Mouse (Mus musculus) midbrain, embryonic 16.5 days (tissue): Measurements from ENCODE around the gene Onecut3. TPM values are rescaled to one million over a fixed set of nuclear protein-coding genes. Genes with fewer than 3 reads are reported as not detected.

ENCODE experiments used
- ATAC-seq: fragments of 200-750 bp; cut with Nextera tagmentation; 2 replicates; pipeline ENCODE4 v1.8.0; 2017; ENCODE audit warnings: moderate TSS enrichment
- H3K27ac ChIP-seq: fragments of 300-500 bp; sonication (generic); 2 replicates; pipeline ENCODE4 v1.5.1; 2014; ENCODE audit warnings: mild to moderate bottlenecking, low read length, mixed read lengths
- H3K27me3 ChIP-seq: fragments of 300-500 bp; sonication (generic); 2 replicates; pipeline ENCODE4 v1.6.1; 2014; ENCODE audit warnings: low read depth, low read length, mixed read lengths; ENCODE audit not compliant: control insufficient read depth, insufficient read depth
- H3K36me3 ChIP-seq: fragments of 300-500 bp; sonication (generic); 2 replicates; pipeline ENCODE4 v1.6.1; 2014; ENCODE audit warnings: mild to moderate bottlenecking, low read length, moderate library complexity, mixed read lengths; ENCODE audit not compliant: control insufficient read depth, insufficient read depth
- H3K4me1 ChIP-seq: fragments of 300-500 bp; sonication (generic); 2 replicates; pipeline ENCODE4 v1.6.1; 2014; ENCODE audit warnings: mild to moderate bottlenecking, low read length, mixed read lengths; ENCODE audit not compliant: control insufficient read depth, insufficient read depth
- H3K4me2 ChIP-seq: fragments of 300-500 bp; sonication (generic); 2 replicates; pipeline ENCODE4 v1.6.1; 2014; ENCODE audit warnings: mild to moderate bottlenecking, low read length, mixed read lengths
- H3K4me3 ChIP-seq: fragments of 300-500 bp; sonication (generic); 2 replicates; pipeline ENCODE4 v1.5.1; 2014; ENCODE audit warnings: low read depth, mild to moderate bottlenecking, low read length, moderate library complexity, mixed read lengths
- H3K9ac ChIP-seq: fragments of 300-500 bp; sonication (generic); 2 replicates; pipeline ENCODE4 v1.6.1; 2014; ENCODE audit warnings: low read depth, low read length, mixed read lengths
- H3K9me3 ChIP-seq: fragments of 300-500 bp; sonication (generic); replicated peaks from 2 replicates; pipeline ENCODE4 v1.6.1; 2014; ENCODE audit warnings: mild to moderate bottlenecking, low read length, mixed read lengths; ENCODE audit not compliant: control insufficient read depth, poor library complexity, severe bottlenecking
- WGBS: fragments of 180-500 bp; shearing (Covaris S2); extraction: QIAGEN DNeasy Blood & Tissue Kit; methylation state at CpG from one replicate; pipeline ENCODE4 v1.1.7; 2014; 5-methylcytosine and 5-hydroxymethylcytosine counted together
- polyA plus RNA-seq: library from polyadenylated mRNA; unstranded; fragments of >200 nt; fragmentation: Nextera tagmentation; extraction: Ambion mirVana; gene quantifications from 2 replicates; pipeline ENCODE4 v1.2.1, GENCODE M21; 2015

The Onecut3 gene
- polyA plus RNA-seq = 1.2 and 1.6 TPM in 2 replicates

GRCm38 (mm10) chr10:80494732-80495131, at the start of gene Onecut3:
Gene Onecut3 (plus strand): TSS chr10:80494835.
- Histone ChIP-seq H3K4me1 (peaks cover 22% of the 10 kb centered on the region), H3K4me2 (peak within 1 kb of the TSS; percentile 70), H3K4me3 (peak within 1 kb of the TSS; percentile 37), H3K9me3 (no peaks in the 10 kb centered on the region), H3K27me3 (peaks cover 87% of the 10 kb centered on the region), H3K36me3 (no peaks in the 10 kb centered on the region), H3K27ac (no peak within 1 kb of the TSS), H3K9ac (peak within 1 kb of the TSS; percentile 45)
- WGBS = 0% methylated on average over 30 of the region's 42 CpGs
- peak; percentile 15; the same call in 1 of the 2 replicates for ATAC-seq

- no peak overlapping the region for H3K4me2 ChIP-seq
- no peak overlapping the region for H3K27ac ChIP-seq
- no peak for ATAC-seq
- H3K9ac ChIP-seq = no peak overlapping the region
- no peaks in the 10 kb centered on the region for H3K9me3 ChIP-seq
- 41% methylated on average over 1 of the region's 1 CpGs for WGBS
- H3K36me3 ChIP-seq = no peaks in the 10 kb centered on the region
- no peaks in the 10 kb centered on the region; the same call in 1 of the 2 replicates for H3K27me3 ChIP-seq
- no peak overlapping the region for H3K4me3 ChIP-seq
- no peaks in the 10 kb centered on the region for H3K4me1 ChIP-seq
These were observed 49.6 kb upstream of the Onecut3 start for GRCm38 (mm10) chr10:80445052-80445451.

GRCm38 (mm10) chr10:80445898-80446601, 48.6 kb upstream of the Onecut3 start:
- no peaks in the 10 kb centered on the region for H3K4me1 ChIP-seq
- no peak overlapping the region for H3K9ac ChIP-seq
- no peaks in the 10 kb centered on the region for H3K9me3 ChIP-seq
- H3K36me3 ChIP-seq = no peaks in the 10 kb centered on the region
- WGBS = 8% methylated on average over 26 of the region's 26 CpGs
- no peak overlapping the region for H3K4me3 ChIP-seq
- peak; percentile 90 for ATAC-seq
- H3K4me2 ChIP-seq = peak overlapping the region; percentile 52
- no peak overlapping the region for H3K27ac ChIP-seq
- no peaks in the 10 kb centered on the region; the same call in 1 of the 2 replicates for H3K27me3 ChIP-seq

GRCm38 (mm10) chr10:80450599-80450998, 44.0 kb upstream of the Onecut3 start:
- Histone ChIP-seq H3K9ac (no peak overlapping the region), H3K4me3 (no peak overlapping the region), H3K4me2 (no peak overlapping the region), H3K9me3 (no peaks in the 10 kb centered on the region), H3K36me3 (no peaks in the 10 kb centered on the region), H3K4me1 (no peaks in the 10 kb centered on the region), H3K27me3 (no peaks in the 10 kb centered on the region; the same call in 1 of the 2 replicates), H3K27ac (no peak overlapping the region)
- no peak for ATAC-seq
- WGBS = 12% methylated on average over 6 of the region's 6 CpGs

- 80% methylated on average over 10 of the region's 10 CpGs for WGBS
- Histone ChIP-seq H3K4me1 (no peaks in the 10 kb centered on the region), H3K27me3 (no peaks in the 10 kb centered on the region), H3K36me3 (no peaks in the 10 kb centered on the region), H3K9me3 (no peaks in the 10 kb centered on the region), H3K4me3 (no peak overlapping the region), H3K27ac (no peak overlapping the region), H3K4me2 (no peak overlapping the region), H3K9ac (no peak overlapping the region)
- no peak for ATAC-seq
These were observed 41.0 kb upstream of the Onecut3 start for GRCm38 (mm10) chr10:80453601-80454000.

- Histone ChIP-seq H3K4me1 (no peaks in the 10 kb centered on the region), H3K9me3 (no peaks in the 10 kb centered on the region), H3K36me3 (no peaks in the 10 kb centered on the region), H3K27ac (no peak overlapping the region), H3K4me2 (no peak overlapping the region), H3K9ac (no peak overlapping the region), H3K4me3 (no peak overlapping the region), H3K27me3 (no peaks in the 10 kb centered on the region)
- no peak for ATAC-seq
- WGBS = 83% methylated on average over 5 of the region's 5 CpGs
These were observed 39.9 kb upstream of the Onecut3 start for GRCm38 (mm10) chr10:80454781-80455180.

GRCm38 (mm10) chr10:80455697-80456096, 38.9 kb upstream of the Onecut3 start:
- WGBS = 89% methylated on average over 5 of the region's 5 CpGs
- H3K27me3 ChIP-seq = no peaks in the 10 kb centered on the region
- no peak overlapping the region for H3K27ac ChIP-seq
- no peak overlapping the region for H3K4me2 ChIP-seq
- no peaks in the 10 kb centered on the region for H3K4me1 ChIP-seq
- H3K4me3 ChIP-seq = no peak overlapping the region
- no peak for ATAC-seq
- no peaks in the 10 kb centered on the region for H3K36me3 ChIP-seq
- no peaks in the 10 kb centered on the region for H3K9me3 ChIP-seq
- no peak overlapping the region for H3K9ac ChIP-seq

- H3K4me3 ChIP-seq = no peak overlapping the region
- WGBS = 80% methylated on average over 10 of the region's 10 CpGs
- no peak for ATAC-seq
- no peak overlapping the region for H3K9ac ChIP-seq
- H3K4me1 ChIP-seq = no peaks in the 10 kb centered on the region
- no peak overlapping the region for H3K4me2 ChIP-seq
- no peaks in the 10 kb centered on the region; the same call in 1 of the 2 replicates for H3K27me3 ChIP-seq
- no peak overlapping the region for H3K27ac ChIP-seq
- H3K9me3 ChIP-seq = no peaks in the 10 kb centered on the region
- H3K36me3 ChIP-seq = no peaks in the 10 kb centered on the region
These were observed 35.4 kb upstream of the Onecut3 start for GRCm38 (mm10) chr10:80459236-80459635.

- H3K27ac ChIP-seq = no peak overlapping the region
- H3K9me3 ChIP-seq = no peaks in the 10 kb centered on the region
- 0 out of 2 replicates have a peak, but pooled peaks cover 3% of the 10 kb centered on the region for H3K4me1 ChIP-seq
- no peaks in the 10 kb centered on the region; the same call in 1 of the 2 replicates for H3K27me3 ChIP-seq
- H3K36me3 ChIP-seq = no peaks in the 10 kb centered on the region
- H3K4me3 ChIP-seq = no peak overlapping the region
- WGBS = 90% methylated on average over 11 of the region's 11 CpGs
- H3K4me2 ChIP-seq = no peak overlapping the region
- ATAC-seq = no peak
- H3K9ac ChIP-seq = no peak overlapping the region
These were observed 35.0 kb upstream of the Onecut3 start for GRCm38 (mm10) chr10:80459671-80460070.
